Comparison of ENCODE assay signal across 8 mouse cellular contexts in genomic region chr16:94526344-94527151, GRCm38 (mm10). TPM values are rescaled to one million over a fixed set of nuclear protein-coding genes. Genes with fewer than 3 reads are reported as not detected.
DNase-seq lines count a peak whose midpoint lies in the region; ATAC-seq and TF ChIP-seq lines count a peak whose summit lies in the region.

TSS of gene Vps26c (minus strand) at chr16:94526830.

- H3K9me3 ChIP-seq in megakaryocyte, embryonic 14.5 days, result no peaks in the 10 kb centered on the region

- peak; percentile 95 to 98 for DNase-seq in gastrocnemius, adult 8-10 months (ENCODE audit: low spot score in 2 of 2)
- DNase-seq in hindlimb bud, embryonic 11.5 days (ENCODE audit: extremely low spot score, low read depth, low spot score), result peak; percentile 91
- peak; percentile 91 to 97 for DNase-seq in left cerebral cortex, adult 8-10 months (ENCODE audit: low spot score in 2 of 2)
- peak; percentile 97 to 98 for DNase-seq in right cerebral cortex, postnatal 10 days (ENCODE audit: low spot score in 2 of 2)
- DNase-seq in urinary bladder, postnatal 25 days (ENCODE audit: low spot score), result peak; percentile 97

- peak; percentile 80 for ATAC-seq in activated CD4-positive, CD25-positive, alpha-beta regulatory T cell, adult 4 months

- TF ChIP-seq CTCF in cortical plate, adult 2 months (IDR thresholded peaks at IDR 0.05; ENCODE audit: extremely low read depth, insufficient read depth, low read length), result no peak

- peak within 1 kb of the TSS; percentile 99 for H3K4me3 ChIP-seq in cortical plate, adult 2 months (ENCODE audit: insufficient read depth, low read length)
- peak within 1 kb of the TSS; percentile 96 for H3K4me3 ChIP-seq in megakaryocyte, embryonic 14.5 days (replicated peaks)

- peak within 1 kb of the TSS; percentile 92 for H3K27ac ChIP-seq in cortical plate, adult 2 months (ENCODE audit: insufficient read depth, low read length)

- peaks cover 9% of the 10 kb centered on the region for H3K4me1 ChIP-seq in cortical plate, adult 2 months (ENCODE audit: control insufficient read depth, insufficient read depth, low read length)
- H3K4me1 ChIP-seq in megakaryocyte, embryonic 14.5 days, result peaks cover 68% of the 10 kb centered on the region

- H3K36me3 ChIP-seq in megakaryocyte, embryonic 14.5 days (replicated peaks; ENCODE audit: low read length), result peaks cover 31% of the 10 kb centered on the region

- H3K27me3 ChIP-seq in megakaryocyte, embryonic 14.5 days (replicated peaks), result no peaks in the 10 kb centered on the region

- TF ChIP-seq POLR2A in cortical plate, adult 2 months (IDR thresholded peaks at IDR 0.05; ENCODE audit: extremely low read depth, insufficient read depth, low read length), result peak; percentile 51; the same call in 1 of the 2 replicates

RNA-seq across cellular contexts. Expression of gene Vps26c, which starts in this region (rescaled TPM):
- 10 to 100 TPM; 78.2 to 81.7 TPM for polyA plus RNA-seq in activated CD4-positive, CD25-positive, alpha-beta regulatory T cell, adult 4 months (2017; shearing (Covaris generic))
- 44.0 and 46.5 TPM in 2 replicates for polyA plus RNA-seq in cortical plate, adult 2 months (2012; rRNA removed)
- 10 to 100 TPM in 3 of 4 experiments, 1 to 10 TPM in 1; 8.6 to 12.1 (median 10.2) TPM for total RNA-seq in gastrocnemius, adult 8-10 months (2022)
- total RNA-seq in left cerebral cortex, adult 8-10 months (2022), result 10 to 100 TPM; 32.4 to 44.2 (median 39.2) TPM
- 2.8 and 3.1 TPM in 2 replicates for polyA plus RNA-seq in megakaryocyte, embryonic 14.5 days (2012; ENCODE audit: insufficient read depth, low replicate concordance)

Comparison
In these comparisons a context has a peak if more than half of its experiments do, and no peak if none do; other contexts are left out.
1. Peak in every context shown above with its lines: DNase-seq, ATAC-seq, H3K4me3 ChIP-seq and H3K27ac ChIP-seq.
2. RNA of gene Vps26c (polyA plus RNA-seq): 78.2 to 81.7 TPM in activated CD4-positive, CD25-positive, alpha-beta regulatory T cell, adult 4 months and 44.0 to 46.5 TPM in cortical plate, adult 2 months; 2.8 to 3.1 TPM in megakaryocyte, embryonic 14.5 days; every median in the first group is over 10 times any median in the second.